Mouse (Mus musculus) right cerebral cortex, postnatal 36 days (tissue): ENCODE data around the gene Metap2.

Source experiments
- DNase-seq, 2 experiments: peaks; one replicate each; pipeline ENCODE4 v3.0.0; 2022; ENCODE audit warnings: low spot score in 2 of 2, mixed read lengths in 1 of 2

The Metap2 gene

DNA sequence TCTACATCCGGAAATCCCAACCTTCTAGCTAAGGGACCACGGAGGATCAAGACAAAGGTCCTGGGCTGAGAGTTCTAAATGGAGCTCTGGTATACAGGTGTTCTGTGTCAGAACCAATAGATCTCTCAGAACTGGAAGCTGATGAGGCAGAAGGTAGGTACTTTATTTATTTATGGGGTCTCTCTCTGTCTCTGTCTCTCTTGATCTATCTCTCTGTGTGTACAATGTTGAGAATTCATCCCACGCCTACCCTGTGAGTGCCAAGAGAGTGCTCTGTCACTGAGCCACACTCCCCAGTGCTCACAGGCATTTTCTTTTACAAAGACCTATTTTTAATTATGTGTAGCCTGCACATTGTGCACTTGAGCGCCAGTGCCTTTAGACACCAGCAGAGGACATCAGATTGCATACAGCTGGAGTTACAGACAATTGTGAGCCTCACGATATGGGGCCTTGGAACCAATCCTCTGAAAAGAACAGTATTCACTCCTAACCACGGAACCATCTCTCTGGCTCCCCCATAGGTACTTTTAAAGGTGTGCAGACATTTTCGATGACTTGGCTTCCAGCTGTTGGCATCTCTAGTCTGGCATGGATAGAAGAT, at the start of gene Metap2:
Metap2 (minus strand) TSS at position 51 of the 604 bp plus-strand sequence.
- DNase-seq, result no peak

DNA sequence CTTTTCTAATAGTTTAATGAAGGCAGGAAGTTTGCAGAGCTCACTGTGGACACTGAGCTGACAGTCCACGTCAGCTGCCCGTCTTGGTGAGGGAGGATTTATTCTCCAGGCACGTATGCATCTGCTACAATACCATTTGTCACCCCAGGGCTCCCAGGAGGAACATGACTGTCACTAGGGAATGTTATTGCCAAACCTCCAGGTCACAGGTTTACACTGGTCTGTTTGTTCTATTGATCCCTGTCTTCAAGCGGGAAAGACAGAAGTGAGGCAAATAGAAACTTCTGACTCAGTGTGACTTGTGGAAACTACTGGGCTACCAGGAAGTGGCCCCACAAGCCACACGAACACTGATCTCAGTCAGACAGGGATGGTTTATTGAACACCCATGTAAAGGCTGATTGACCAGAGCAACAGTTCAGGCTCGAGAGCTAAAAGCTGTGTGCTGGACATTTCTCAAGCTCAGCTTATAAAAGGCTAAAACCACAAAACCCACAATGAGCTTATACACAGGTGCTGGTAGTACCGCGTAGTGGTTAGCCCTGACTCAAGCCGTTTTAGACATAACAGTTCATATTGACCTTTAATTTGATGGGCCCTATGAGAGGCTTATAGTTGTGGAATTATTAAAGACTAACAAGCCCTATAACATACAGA, 49.1 kb upstream of the Metap2 start:
- no peak for DNase-seq

DNA sequence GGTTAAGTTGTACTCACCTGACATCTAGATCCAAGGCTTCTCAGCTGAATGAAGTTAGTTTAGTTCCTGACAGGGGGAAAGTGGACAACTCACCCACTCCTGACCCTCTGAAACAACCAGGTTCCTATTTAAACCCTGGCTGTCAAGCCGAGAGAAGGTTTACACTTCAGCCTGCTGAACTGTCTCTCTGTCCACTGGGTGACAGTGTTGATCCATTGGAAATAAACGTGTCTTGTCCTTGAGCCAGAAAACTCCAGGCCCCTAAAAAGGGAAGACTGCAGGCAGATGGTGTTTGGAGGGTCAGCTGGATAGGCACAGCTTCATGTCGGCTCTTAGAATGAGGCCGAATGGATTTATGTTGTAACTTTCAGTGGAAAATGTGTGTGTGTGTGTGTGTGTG, 48.5 kb upstream of the Metap2 start:
- no peak for DNase-seq

DNA sequence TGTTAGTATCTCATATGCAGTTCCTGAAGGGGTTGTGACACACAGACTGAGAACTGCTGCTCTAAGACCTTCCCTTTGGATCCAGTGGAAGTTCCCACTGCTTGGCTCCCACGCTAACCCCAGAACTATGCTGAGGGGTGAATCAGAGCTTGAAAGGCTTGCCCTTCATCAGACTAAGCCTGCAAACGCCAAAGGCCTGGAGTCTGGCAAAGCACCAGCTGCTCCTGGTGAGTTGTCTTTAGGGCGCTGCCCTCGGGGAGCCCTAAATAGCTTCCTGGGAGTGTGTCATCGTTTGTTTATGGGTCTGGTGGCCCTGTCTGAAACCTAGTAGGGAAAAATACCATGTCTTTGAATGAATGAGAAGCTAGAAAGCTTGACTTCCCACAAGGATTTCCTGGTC, 47.3 kb upstream of the Metap2 start:
- no peak for DNase-seq

DNA sequence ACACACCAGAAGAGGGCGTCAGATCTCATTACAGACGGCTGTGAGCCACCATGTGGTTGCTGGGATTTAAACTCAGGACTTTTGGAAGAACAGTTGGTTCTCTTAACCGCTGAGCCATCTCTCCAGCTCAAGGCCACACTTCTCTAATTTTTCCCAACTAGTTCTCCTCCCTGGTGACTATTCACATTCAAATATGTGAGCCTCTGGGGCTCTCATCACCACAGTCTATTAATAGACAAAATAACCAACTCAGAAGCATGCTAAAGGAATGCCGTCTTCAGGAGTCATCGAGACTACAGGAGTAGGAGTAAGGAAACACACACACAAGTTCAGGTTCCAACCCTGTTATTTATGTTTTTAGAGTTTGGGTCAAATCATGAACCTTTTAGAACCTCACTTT, 43.4 kb upstream of the Metap2 start:
- DNase-seq, result no peak

DNA sequence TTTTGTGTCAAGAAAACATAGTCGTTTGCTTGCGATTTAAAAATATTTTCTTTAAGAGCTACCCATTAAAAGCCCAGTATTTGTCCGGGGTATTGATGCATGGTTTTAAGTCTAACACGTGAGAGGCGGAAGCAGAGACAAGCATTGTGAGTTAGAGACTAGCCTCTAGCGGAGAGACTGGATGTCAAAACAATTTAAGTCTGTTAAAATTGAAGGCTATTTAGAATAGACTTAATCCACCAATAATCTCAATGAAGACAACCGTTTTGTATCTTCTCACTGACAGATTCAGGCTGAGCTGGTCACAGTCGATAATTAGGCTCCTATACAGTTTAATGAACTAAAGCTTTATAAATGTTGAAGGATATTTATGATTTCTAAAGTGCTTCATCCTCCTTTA, 42.8 kb upstream of the Metap2 start:
- DNase-seq, result no peak

DNA sequence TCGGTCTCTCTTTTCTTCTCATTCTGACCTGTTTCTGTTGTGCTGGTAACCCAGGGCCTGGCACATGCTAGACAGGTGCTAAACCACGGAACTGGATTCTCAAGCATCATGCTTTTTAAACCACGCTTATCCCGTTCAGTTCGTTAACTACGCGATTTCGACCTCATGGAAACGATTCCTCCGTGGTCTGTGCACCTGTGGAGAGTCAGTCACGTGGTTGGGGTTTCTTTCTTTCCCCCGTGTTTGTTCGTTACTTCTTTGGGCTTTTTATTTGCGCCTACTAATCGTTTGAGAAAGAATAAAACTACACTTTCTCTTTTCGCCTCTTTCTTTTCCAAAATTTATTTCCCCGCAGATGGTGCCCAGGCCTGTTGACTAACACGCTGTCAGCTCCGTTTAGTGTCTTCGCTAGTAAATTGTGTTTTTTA, 42.0 kb upstream of the Metap2 start:
- DNase-seq, result no peak

DNA sequence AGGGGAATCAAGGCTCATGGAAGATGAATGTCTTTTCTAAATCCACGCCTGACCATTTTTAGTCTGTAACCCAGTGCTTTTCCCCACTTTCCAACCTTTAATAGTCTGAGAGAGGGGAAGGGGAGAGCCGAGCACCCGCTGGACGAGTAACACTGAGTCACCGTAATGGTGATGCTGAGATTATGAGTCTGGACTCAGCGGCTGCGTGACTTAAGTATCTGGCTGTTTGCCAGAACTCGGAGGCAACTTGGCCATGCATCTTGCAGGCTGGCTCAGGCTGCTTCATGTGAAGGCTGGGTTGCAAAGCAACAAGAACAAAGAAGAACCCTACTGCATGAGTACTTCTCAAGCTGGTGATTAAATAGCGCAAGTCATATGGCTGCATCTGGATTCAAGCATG, 37.1 kb upstream of the Metap2 start:
- DNase-seq, result no peak

DNA sequence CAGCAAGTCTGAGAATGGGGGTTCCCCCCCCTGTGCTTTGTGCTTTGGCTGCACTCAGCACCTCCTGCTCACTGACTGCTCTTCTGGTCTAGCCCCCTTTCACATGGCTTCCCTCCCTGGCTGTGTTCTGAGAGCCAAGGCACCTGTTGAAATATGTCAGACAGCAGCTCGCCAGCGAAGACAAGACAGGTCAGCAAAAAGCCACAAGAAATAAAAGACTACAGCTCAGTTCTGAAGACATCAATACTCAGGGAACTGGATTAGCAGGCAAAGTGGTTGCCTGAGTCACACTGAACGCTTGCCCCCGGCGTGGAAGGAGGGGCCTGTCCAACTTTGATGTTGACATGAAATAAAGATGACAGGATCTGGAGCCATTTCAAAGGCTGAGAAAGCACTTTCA, 36.0 kb upstream of the Metap2 start:
- no peak for DNase-seq

DNA sequence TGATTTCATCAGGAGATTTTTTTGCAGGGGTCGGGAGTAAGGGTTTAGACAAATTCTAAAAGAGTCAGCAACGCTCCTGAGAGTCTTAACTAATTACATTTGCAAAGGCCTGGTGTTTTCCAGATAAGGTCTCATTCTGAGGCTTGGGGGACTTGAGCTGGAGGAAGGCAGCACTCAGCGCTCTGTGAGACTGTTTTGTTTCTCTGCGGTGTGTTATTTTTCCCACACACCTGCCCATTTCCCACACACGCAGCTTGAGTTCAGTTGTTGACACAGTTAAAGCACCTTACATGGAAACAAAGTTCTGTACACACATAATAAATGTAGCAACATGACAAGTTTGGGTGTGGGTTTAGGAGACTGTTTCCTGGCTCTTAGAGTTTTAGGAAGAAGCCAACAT, 35.1 kb upstream of the Metap2 start:
- DNase-seq, result no peak

DNA sequence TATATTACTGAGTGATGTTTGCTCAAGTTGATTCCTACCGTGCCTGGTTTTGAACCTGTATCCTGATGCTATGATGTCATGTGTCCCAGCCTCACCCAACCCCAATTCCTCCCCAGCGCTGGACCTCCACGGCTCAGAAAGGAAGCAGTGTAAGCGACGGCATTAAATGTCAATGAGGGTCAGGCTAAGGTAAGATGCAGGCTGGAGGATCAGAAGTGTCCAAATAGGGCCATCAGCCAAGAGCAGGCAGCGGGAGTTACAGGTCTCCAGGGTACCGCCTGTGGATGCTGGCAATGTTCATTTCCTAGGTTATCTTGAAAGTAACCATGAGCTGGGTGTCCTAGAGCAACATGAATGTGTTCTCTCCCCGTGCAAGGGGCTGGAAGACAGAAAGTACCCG, 34.5 kb upstream of the Metap2 start:
- no peak for DNase-seq

DNA sequence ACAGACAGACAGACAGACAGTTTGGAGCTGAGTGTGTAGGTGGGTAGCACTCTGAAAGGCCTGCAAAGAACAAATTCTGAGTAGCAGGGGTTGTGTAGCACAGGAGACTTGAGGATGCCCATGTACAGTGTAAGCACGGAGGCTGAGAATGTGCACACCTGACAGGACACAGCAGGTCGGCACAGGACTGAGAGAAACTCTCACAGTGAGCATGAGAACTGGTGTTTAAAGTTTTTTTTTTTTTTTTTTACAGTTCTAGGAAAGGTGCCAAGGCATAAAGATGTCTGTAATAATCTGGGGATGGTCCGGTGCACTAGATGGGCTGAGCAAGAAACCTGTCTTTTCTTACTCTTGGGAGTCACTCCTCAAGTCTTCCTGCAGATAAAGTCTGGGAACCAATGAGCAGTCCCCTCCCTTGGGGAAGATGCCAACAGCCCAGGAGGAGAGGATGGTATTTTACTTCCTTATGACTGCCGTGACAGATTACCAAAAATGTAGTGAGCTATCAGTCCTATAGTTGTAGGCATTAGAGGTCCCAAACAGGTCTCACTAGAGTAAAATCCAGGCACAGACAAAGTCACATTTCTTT, 33.4 kb upstream of the Metap2 start:
- no peak for DNase-seq

DNA sequence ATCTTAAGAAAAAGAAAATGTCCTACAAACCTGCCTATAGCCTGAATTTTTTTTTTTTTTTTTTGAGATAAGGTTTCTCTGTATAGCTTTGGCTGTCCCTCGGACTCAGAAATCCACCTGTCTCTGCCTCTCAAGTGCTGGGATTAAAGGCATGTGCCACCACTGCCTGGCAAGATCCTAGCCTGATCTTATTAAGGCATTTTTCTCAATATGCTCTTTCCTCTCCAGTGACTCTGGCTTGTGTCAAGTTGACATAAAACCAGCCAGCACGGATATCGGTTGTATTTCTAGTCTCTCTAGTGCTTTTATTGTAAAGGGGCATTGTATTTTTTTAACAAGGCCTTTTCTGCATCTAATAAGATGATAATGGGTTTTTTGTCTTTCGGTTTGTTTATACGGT, 27.8 kb upstream of the Metap2 start:
- no peak for DNase-seq

DNA sequence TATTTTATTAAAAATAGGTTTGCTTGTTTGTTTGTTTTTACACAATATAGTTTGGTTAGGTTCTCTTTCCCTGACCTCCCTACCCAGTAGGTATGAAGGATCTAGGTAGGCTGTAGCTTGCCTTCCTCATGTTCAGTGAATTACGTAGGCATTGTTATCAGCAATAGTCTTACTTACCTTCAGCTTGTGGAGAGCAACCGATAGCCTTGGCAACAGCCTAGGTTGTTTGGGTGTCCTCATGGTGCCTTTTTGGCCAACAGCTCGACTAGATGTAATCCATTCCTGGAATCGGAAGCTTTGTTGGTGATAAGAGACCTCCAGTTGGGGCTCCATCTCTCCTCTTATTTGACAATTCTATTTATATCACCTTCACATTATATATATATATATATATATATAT, 24.3 kb upstream of the Metap2 start:
- no peak for DNase-seq

DNA sequence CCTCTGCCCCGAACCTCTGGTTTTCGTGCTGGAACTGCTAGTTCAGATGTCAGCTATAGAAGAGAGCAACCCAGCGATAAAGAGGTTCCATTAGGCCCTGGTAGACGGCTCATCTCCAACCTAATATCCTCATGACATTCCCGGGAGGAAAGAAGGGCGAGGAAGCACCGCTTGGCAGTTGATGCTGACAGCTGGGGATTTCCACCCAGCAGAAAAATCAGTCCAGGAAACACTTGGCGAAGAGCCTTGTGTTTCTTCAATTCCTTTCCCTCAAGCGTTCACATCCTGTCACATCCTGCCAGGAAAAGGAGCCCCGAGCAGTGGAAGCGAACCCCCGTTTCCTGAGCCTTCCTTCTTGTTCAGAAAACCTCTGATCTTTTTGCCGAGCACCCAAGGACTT, 22.3 kb upstream of the Metap2 start:
- DNase-seq, result no peak

DNA sequence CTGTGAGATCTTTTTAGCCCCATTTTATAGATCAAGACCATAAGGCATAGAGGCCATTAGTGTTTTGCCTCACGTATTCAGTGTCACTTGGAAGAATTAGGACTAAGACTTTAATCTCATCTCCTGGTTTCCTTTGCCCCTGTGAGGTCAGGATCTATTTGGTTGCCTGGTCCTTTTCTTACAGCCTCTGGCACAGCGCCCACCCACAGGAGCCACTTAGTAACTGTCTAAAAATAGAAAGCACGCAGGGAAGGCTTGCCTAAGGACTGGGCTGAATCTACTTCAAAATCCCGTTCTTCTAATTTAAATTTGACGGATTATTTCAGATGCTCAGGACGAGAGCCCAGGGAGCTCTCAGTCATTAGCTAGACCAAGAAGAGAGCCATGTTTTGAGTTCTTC, 21.8 kb upstream of the Metap2 start:
- DNase-seq, result no peak

DNA sequence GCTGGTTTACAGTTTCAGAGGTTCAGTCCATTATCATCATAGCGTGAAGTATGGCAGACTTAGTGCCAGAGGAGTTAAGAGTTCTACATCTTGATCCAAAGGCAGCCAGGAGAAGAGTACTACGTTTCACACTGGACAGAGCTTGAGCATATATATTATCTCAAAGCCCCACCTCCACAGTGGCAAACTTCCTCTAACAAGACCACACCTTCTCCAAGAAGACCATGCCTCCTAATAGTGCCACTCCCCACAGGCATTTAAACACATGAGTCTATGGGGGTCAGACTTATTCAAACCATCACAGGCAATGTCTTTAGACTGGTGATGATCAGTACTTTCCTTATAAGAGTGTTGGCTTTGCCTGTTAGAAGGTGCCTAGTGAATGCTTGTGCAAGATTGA, 21.2 kb upstream of the Metap2 start:
- no peak for DNase-seq

DNA sequence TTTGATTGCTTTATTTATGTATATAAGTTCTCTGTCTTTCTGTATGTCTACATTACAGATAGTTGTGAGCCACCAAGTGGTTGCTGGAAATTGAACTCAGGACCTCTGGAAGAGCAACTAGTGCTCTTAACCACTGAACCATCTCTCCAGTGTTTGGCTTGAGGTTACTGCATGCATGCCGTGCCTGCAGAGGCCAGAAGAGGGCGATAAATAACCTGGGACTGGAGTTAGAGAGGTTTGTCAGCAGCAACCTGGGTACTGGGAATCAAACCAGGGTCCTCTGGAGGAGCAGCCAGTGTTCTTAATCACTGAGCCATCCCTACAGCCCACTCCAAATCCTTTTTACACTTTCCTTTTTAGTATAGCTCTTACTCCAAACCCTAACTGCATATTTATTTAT, 19.9 kb upstream of the Metap2 start:
- no peak for DNase-seq

DNA sequence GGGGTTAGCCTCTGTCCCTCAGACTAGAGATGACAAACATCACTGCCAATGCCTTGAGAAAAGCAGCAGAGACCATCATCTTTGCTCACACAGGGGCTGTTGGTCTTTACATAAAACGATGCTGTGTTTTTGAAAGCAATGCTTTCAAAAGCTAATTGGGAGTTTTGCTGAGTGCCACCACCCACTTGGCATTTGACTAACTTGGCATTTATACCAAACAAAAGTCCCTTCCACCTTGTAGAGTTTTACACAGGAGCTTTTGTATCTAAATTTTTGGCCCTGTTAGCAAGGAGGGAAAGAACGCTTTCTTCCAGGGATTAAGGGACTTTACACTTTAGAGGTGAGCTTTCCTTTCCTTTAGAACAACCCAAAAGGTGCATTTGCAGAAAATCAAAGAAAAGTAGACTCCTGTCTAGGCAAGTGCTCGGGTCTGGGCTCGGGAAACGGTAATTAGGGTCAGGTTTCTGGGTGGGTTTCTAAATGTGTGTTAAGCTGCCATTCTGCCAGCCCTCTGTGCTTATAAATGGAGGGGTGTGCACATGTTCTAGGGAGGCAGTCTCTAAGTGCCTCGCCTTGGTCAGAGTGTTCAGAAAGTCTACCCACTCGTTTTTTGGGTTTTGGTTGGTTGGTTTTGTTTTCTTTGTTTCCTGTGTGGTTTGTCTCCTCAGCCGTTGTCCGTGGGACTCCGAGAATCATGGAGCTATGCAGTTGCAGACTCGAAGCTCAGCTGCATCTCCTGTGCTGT, 18.8 kb upstream of the Metap2 start:
- no peak for DNase-seq

DNA sequence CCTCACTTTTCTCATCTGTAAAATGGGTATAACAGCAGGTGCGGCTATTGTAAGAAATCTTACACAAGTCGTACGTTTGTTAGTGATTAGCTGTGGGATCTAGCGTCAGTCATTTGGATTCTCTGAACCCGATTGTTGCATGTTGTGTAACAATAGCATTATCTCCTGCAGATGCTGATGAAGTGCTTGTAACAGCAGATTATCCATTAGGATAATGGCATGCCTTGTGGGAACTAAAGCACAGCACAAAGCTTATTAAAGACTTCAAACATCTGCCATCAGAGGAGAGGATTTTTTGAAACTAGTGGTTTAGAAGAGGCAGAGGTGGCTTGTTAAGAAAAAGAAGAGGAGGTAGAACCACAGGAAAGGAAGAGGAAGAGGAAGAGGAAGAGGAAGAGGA, 16.6 kb upstream of the Metap2 start:
- DNase-seq, result no peak

DNA sequence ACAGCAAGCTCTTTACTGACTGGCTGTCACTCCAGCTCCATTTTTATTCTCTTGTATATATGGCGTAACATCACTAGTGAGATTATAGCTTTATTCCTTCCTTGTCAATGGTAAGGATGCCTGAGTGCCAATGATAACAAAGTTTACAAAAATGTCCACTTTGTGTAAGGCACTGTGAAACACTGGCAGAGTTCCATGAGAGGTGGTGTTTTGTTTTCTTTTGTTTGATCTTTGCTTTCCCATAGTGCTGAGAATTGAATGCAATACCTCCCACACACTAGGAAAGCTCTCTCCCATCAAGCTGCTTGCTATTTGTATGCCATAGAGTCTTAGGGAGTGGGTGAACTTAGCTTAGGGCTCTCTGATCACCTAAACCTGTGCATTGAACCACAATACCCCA, 16.0 kb upstream of the Metap2 start:
- no peak for DNase-seq

DNA sequence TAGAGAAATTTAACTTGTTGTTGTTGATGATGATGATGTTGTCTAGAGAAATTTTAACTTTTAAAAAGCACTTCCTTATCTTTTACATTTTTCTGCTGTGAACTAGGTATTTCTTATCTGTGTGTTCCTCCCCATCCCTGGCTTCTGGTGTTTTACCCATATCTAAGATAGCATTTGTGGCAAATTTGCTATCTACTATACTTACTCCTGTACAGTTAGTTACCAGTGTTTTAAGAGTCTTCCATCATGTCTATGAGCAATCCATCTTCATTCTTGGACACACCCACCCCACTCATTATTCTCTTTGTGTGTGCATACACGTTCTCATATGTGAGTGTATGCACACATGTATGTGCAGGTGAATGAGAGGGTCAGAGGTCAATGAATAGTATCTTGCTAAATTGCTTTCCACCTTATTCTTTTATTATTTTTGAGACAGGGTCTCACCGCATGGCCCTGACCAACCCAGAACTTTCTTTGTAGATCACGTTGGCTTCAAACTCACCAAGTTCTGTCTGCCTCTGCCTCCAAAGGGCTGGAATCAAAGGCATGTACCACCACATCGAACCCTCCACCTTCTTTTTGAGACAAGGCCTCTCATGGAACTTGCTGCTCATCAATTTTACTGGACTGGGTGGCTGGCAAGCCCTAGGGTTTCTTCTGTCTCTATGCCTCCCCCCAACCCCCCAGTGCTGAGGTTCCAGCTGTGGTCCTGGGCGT, 15.4 kb upstream of the Metap2 start:
- no peak for DNase-seq
